Mouse (Mus musculus): ENCODE measurements at regions not wholly inside any gene's neighbourhood (a gene's known extent, or its start where the extent isn't known, plus 50 kb on each side); places are given as distances from the start of the nearest gene placed in this dataset.

- no peak for DNase-seq (ENCODE audit: low read depth, low spot score)
Measured at GRCm38 (mm10) chr1:189473071-189473470, 71.0 kb upstream of the Kcnk2 start.

GRCm38 (mm10) chr1:189458421-189458820 lies 56.3 kb upstream of the Kcnk2 start:
- DNase-seq (ENCODE audit: low read depth, low spot score), result no peak

Data from WW6 (cell line).